Mouse (Mus musculus) large intestine, adult 2 months (tissue): Measurements from ENCODE around the gene Sars. TPM values are rescaled to one million over a fixed set of nuclear protein-coding genes. Genes with fewer than 3 reads are reported as not detected.
A peak's percentile ranks its signal among the peaks of the same experiment; 100 is the strongest.

ENCODE experiments used
- DNase-seq: peaks from one replicate; pipeline ENCODE4 v3.0.0-alpha.2; 2012; ENCODE audit warnings: low read depth, low spot score
- WGBS: fragments of 180-500 bp; shearing (Covaris S2); methylation state at CpG from one replicate; pipeline ENCODE4 v1.1.7; 2018; 5-methylcytosine and 5-hydroxymethylcytosine counted together
- polyA plus RNA-seq: library from polyadenylated mRNA; depleted of rRNA; stranded (reverse); fragments of >200 nt; gene quantifications from 2 replicates; pipeline ENCODE4 v1.2.3, GENCODE M21; 2012; rRNA removed

The Sars gene
- 40.1 and 40.6 TPM in 2 replicates for polyA plus RNA-seq

DNA sequence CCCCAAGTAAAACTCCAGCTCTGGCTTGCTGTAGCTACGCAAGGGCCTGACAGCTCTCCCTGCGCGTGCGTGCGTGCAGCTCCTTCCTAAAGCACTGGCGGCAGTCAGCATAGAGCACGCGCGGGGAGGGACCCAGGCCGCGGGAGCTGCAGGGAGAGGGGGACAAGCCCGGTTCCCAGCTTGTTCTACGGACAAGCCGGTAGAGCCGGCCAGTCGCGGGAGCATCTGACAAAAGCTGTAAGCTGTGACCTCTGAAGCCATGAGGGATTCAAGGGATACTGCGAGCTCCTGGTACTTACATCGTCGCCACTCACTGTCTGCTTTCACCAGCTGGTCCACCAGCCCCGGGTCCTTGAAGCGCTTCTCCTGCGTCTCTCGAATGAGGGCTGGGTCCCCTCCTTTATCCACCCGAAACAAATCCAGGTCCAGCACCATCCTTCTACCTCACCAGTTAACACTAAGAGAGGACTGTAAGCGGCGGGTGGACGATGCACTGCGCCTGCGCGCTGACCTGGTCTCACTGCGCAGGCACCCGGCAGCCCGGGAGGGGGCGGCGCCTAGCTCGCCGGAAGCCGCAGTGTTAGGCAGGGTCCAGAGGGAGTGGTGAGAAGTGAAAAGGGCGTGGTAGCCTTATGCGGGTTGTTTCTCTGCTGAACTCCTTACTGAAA, at the start of gene Sars:
TSS of gene Sars (minus strand) at position 512 of the 668 bp plus-strand sequence.
- peak; percentile 79 for DNase-seq
- under 1% methylated on average over 41 of the region's 41 CpGs for WGBS

DNA sequence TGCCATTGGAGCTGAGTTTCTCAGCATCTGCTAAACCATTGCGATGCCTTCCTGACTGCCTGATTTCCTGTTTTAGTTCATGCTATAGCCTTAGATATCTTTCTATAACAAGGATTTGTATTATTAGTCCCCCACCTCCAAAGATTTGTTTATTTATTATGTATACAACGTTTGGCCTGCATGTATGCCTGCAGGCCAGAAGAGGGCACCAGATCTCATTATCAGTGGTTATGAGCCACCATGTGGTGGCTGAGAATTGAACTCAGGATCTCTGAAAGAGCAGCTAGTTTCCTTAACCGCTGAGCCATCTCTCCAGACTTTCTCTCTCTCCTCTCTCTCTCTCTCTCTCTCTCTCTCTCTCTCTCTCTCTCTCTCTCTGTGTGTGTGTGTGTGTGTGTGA, 45.0 kb upstream of the Sars start:
- DNase-seq: no peak
- 62% methylated on average over 3 of the region's 3 CpGs for WGBS

DNA sequence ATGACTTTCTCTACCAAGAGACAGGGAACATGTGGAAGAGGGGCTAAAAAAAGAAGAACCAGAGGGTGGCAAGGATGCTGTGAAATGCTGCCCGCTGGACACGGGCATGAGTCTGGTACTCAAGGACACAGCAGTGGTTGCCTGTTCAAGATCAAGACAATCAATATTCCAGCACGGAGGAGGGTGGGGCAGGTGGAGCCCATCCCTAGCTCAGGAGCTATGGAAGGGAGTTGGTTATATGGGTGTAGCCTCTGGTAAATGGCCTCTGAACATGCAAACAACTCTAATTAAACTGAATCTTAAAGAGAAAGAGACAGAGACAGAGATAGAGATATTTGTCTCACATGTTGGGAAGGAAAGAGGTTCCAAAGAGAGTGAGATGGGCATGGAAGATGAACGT, 39.7 kb upstream of the Sars start:
- no peak for DNase-seq
- 43% methylated on average over 4 of the region's 4 CpGs for WGBS

DNA sequence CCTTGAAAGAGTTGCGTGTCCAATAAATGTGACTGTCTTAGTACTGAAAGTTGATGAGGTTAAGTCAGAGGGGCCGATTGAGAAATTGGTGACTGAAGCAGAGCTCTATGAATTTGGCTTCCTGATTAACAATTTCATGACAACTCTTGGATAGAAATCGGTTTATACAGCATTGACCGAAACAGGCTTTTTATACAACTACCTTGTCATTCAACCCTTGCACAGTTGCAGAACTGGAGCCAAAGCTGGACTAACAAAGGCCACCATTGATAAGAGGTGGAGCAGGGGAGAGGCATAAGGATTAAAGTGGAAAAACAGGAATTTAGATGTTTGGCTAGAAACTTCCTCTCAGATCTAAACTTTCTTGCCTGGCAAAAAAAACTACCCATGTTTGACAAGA, 33.8 kb upstream of the Sars start:
- no peak for DNase-seq
- whole genome bisulfite sequencing: 42% methylated on average over 4 of the region's 4 CpGs

DNA sequence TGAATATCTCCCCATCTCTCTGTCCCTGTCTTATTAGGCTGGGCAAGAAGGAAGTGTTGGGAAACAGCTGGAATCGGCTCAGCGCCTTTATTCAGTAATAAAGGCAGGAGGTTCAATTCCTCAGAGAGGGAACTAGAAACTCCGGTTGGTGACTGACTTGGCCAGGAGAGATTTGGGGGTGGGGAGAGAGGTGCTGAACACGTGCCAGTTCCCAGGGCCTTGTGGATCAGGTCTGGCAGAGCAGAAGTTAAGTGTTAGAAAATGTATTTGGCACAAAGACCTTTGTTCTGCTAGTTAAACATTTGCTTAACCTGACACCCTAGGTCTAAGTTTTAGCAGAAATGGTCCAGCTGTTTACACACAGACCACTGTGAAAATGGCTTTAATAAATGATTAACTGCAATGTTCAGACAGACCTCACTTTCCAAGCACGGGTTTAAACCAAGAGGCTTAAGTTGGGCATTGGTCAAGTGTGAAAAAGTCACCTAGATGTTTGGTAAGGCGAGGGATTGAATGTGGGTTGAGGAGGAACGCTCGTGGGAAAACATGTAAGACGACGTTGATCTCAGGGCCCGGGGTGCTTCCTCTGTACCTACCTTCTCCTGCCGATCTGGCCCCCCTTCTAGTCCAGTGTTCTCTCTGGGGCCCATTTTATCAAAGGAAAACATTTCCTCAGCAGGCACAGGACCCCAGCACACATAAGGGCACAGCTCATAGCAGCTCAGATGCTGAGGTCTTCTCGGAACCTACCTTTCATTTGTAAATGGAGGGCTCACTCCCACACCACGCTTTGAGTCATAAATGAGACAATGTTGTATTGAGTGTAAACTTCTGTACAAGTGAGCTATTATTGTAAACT, 32.0 kb upstream of the Sars start:
- 27% methylated on average over 14 of the region's 14 CpGs for WGBS
- peak; percentile 77 for DNase-seq

DNA sequence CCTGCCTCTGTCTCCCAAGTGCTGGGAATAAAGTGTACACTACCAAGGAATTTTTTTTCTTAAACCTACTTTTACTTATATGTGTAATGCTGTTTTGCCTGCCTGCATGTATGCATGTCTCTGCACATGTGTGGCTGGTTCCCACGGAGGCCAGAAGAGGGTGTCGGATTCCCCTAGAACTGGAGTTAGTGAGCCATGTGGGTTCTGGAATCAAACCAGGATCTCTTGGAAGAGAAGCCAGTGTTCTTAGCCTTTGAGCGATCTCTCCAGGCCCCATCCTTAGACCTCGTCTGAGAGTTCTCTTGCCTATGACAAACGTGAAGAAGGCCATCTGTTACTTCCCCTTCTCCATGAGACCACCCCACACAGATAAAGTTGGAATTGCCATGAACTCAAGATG, 30.5 kb upstream of the Sars start:
- 60% methylated on average over 5 of the region's 5 CpGs for WGBS
- DNase-seq: no peak

DNA sequence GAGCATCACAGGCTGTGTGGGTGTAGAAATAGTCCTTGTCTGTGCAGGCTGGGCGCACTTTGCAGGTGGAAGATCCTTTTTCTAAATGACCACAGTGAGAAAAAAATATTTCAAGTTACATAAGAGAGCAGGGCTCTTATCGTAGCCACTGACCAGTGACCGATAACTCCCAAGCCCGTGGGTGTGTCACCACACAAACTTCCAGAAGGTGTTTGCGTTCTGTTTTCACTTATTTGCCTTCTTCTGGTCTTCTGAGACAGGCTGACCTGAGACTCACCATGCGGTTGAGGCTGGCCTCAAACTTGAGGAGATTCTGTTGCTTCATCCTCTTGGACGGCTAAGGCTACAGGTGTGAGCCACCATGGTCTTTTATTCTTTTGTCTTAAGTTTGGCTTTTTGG, 30.0 kb upstream of the Sars start:
- no peak for DNase-seq
- WGBS: 73% methylated on average over 7 of the region's 7 CpGs

DNA sequence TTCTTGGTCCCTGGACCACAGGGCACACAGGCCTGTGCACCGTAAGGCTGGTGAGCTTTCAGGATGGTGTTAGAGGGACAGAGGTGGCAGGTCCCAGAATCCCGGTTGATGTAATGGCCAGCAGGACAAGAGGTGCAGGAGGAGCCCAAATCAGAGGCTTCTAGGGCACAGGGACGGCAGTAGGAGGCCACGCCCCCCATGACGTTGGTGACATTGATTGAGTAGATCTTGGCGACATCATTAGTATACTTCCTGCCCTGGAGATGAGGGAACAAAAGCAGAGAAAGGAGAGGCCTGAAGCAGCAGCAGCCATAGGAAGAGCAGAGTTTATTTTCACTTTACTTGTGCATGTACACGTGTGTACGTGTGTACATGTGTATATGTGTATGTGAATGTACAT, 22.8 kb upstream of the Sars start:
- DNase-seq: no peak
- WGBS: 52% methylated on average over 8 of the region's 8 CpGs

DNA sequence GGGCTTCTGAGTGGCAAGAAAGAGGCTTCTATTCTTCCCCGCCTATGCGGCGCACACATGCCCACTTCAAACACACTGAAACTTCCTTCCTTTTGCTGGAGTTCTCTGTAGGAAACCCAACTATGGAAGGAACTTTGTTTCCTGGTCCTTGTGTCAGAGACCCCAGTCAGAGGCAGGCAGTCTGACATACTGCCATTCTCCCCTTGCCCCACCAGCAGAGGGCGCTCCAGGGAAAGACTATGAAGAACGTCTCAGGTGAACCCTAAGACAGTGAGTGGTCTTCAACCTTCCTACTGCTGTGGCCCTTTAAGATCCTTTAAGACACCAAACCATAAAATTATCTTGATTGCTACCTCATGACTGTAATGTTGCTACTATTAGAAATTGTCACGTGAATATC, 21.4 kb upstream of the Sars start:
- DNase-seq: no peak
- 53% methylated on average over 6 of the region's 6 CpGs for WGBS

DNA sequence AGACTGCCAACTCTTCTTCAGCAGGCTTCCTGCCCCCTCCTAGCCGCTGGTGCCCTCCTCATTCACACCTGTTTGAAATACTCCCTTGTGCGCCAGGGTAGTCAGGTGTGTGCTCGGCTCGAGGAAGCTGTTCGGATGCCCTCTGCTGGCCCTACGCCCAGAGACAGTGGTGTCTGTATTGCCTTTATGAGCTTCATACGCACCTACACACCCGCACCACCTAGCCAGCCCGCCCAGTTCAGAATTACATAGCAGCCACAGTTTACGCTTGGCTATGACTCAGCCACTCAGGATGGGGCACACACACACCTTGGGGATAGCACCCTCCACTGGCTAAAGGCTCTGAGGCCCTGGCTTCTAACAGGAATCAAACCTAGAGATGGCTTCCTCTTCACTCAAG, 13.9 kb upstream of the Sars start:
- WGBS: 4% methylated on average over 10 of the region's 10 CpGs
- peak; percentile 94 for DNase-seq

DNA sequence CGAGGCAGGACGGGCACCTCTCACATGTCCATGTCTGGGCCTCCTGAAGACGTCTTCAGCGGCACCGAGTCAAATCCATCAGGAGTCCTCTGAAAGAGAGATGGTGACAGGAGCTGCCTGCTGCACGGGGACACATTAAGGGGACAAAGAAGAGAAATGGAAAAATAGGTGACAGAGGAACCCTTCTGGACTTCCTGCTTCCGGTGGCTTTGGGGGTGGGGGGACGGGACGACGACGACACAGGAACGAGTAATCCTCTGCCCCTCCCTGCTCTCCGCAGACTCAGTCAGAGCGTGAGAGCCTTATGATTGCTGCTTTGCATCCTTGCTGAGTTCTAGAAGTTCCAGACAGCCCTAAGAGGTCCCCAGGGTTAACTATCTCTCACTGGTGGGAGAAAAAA, 13.4 kb upstream of the Sars start:
- no peak for DNase-seq
- WGBS: 33% methylated on average over 14 of the region's 14 CpGs

DNA sequence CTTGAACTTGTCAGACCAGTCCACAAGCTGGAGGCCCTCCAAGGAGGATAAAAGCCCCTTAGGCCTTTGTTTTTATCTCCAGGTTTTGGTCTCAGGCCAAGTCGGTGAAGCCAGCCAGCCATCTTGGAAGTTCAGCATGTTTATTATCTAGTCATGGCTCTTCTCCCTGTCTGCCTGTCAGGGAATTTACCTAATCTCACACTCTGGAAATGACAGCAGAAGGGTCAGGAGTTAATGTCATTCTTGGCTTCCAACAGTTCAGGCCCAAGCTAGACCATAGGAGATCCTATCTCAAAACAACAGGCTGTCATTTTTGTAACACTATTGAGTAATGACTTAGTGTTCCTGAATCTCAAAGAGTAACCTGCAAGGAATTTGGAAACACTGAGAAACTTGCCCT, 9.2 kb upstream of the Sars start:
- 83% methylated on average over 1 of the region's 1 CpGs for WGBS
- no peak for DNase-seq

DNA sequence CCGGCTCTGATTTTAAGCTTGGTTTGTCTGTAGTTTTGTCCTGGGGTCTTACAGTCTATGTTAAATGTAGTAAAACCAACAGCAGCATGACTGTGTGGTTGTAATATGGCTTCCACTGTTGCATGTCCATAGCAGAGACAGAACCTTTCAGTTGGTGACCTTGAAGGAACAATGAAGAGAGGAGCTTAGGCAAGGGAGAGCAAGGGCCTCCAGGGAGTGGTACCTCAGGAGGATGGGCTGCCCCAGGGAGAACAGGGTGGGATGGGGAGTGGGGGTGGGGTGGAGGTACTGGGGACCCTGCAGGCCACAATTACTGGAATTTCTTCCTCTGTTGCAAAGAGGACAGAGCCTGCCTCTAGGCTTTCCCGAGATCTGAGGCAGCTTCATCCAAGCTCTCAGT, 7.0 kb upstream of the Sars start:
- DNase-seq: no peak
- WGBS: 88% methylated on average over 2 of the region's 2 CpGs

DNA sequence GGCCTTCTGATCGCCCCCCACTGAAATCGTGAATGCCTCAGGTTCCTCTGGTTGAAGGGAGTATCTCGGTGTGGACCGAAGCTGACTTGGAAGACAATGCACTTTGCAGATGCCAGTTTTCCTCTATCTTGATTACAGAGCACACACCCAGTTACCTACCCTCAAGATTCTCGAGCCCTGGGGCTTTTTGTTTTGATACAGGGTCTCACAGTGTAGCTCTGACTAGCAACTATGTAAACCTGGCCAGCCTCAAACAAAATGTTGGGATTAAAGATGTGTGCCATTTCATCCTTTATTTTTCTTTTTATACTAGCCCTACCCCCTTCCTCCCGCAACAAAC, 327 bp upstream of the Sars start:
- WGBS: 15% methylated on average over 6 of the region's 6 CpGs
- DNase-seq: no peak

DNA sequence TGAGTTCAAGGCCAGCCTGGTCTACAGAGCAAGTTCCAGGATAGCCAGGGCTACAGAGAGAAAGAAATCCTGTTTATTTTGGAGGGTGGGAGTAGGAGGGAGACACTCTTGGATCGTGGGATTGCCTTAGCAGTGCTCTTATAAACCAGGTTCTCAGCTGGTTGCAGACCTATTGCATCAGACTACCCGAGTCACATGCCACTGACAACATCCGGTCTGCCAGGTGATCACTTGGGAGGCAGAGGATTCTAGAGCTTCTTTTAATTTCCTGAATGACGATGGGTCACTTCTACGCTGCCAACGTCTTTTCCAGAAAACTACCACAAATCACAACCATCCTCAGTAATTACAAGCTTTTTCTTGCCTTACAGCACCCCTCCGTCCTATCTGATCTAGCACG, 980 bp downstream of the Sars start:
- WGBS: 3% methylated on average over 8 of the region's 8 CpGs
- peak; percentile 65 for DNase-seq

DNA sequence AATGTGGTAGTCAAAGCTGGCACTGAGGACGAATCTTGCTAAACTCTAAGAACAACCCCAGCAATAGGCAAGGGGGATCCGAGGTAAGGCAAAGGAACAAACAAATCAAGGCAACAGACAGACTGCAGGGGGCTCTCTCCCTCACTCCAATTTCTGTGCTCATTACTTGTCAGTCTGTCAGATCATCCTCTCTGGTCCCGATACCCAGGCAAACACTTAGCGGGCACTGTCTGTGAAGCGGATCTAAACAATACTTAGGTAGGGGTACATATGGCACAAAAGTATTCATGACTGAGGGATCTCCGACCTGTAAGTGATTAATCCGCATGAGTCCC, 8.7 kb downstream of the Sars start:
- WGBS: 85% methylated on average over 7 of the region's 7 CpGs
- DNase-seq: no peak

DNA sequence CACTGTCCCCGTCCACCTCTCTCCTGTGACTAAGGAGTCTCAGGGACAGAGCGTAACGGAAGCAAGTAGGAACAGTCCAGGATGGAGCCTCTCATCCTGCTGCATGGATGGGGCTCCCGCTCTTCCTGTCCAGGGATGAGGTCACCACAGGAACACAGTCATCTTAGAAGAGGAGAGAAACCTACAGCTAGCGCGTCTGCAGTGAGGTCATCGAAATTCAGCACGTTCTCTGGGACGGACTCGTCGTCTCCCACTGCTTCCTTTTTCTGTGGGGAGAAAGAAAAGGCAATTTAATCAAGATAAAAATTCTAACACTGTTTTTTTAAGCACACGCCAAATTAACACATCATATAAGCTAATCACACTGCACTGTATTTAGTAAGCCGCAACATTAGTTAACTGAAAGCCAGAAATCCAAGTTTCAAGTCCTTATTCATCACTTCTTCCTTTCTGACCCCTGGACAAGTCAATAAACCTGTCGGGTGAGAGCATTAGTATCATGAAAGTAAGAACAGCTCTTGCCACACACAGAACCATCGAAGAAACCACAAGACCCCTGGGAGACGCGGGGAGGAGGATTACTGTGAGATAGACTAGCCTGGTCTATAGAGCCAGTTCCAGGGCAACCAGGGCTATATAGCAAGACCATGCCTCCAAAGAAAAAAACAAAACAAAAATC, 9.2 kb downstream of the Sars start:
- 88% methylated on average over 17 of the region's 17 CpGs for WGBS
- DNase-seq: no peak

DNA sequence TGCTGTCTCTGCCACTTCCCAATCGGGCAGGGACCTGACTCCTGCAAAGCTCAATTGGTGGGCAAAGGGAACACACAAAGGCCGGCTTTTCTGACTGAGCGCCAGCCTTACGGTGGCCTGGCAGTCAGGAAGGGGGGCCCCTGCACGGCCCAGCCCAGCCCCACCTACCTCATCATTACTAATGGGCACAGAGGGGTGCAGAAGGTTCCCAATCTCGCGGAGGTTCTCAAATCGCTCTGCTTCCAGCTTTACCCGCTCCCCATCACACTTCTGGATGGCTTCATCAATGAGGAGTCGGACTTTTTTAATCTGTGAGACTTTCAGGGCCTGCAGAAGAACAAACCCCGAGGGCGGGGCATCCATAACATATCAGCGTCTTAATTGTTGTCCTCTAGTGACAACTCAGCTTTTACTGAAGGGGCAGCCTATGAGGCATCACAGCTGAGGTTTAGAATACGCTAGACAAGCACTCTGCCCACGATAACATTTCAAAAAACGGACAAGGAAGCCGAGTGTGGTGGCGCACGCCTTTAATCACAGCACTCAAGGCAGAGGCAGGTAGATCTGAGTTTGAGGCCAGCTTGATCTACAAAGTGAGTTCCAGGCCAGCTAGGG, 11.0 kb downstream of the Sars start:
- no peak for DNase-seq
- 78% methylated on average over 19 of the region's 19 CpGs for WGBS

DNA sequence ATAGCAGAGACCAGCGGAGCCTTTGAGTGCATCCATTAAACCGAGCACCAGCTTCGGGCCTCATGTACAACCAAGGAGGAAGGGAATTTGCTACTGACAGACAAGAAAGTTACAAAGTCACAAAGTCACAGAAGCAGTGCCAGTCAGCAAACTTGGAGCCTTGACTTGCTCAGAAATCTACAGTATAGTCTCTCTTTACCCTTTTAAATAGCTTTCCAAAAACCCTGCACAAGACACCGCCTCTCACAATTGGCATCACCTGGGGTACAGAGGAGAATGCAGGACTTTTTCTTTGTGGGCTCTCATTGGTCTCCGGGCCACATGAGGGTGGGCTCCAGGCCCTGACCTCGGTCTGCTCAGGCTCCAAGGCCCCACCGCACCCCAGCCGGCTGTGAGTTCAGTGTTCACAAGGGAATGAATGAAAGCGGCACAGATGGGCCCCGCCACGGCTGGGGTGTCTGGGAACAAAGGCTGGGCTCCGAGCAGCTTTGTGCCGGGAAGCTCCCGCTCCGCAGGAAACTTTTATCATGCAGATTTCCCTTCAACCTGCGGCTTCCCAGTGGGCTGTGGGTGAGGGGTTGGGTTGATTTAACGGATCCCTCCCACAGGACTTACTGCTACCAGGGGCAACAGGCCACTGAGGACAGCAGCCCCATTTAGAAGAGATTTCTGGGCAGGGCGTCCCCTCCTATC, 11.7 kb downstream of the Sars start:
- DNase-seq: no peak
- 81% methylated on average over 18 of the region's 18 CpGs for WGBS
